Mouse (Mus musculus) ovary, postnatal 10 days (tissue): Measurements from ENCODE around the gene Ctss.
"Not testable (repeated sequence)": the region's sequence is repeated elsewhere in the genome, so short reads cannot be mapped to it uniquely, and the experiment has no call there.

ENCODE experiments used
- DNase-seq: peaks from one replicate; pipeline ENCODE4 v3.0.0; 2022; ENCODE audit warnings: low spot score

The Ctss gene

DNA sequence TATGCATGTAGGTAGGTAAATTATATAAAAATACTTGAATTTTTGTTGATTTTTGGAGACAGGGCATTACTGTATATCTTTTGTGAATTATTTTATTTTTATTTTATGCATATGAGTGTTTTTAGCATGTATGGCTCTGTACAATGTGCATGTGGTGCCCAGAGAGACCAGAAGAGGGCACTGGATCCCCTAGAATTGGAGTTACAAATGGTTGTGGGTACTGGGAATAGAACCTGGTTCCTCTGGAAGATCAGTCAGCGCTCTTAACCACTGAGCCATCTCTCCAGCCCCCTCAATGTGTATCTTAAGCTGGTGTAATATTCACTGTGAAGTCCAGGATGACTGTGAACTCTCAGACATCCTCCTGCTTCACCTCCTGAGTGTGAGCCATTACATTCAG lies 8.3 kb downstream of the Ctss start:
- DNase-seq = no peak

DNA sequence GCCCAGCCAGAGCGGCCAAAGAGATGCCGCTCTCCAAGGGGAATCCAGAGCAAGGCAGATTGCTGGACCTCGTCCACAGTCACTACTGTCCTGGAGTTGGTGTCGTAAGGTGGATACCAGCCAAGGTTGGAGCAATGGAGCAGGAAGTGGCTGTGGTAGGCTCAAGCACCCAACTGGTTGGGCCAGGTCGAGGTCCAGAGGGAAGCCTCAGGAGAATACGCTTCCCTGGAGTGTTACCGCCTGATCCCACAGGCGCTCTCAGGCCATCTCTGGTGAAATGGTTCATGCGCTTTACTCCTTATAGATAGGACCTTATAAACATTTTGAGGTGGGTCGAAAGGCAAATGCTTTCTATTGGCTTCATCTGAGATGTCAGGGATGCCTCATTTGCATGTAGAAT lies 12.3 kb downstream of the Ctss start:
- no peak for DNase-seq

- DNase-seq = no peak
Measured at GRCm38 (mm10) chr3:95539837-95540236, 13.3 kb downstream of the Ctss start.

- not testable (repeated sequence) for DNase-seq
Measured at GRCm38 (mm10) chr3:95541186-95541585, 14.6 kb downstream of the Ctss start.

DNA sequence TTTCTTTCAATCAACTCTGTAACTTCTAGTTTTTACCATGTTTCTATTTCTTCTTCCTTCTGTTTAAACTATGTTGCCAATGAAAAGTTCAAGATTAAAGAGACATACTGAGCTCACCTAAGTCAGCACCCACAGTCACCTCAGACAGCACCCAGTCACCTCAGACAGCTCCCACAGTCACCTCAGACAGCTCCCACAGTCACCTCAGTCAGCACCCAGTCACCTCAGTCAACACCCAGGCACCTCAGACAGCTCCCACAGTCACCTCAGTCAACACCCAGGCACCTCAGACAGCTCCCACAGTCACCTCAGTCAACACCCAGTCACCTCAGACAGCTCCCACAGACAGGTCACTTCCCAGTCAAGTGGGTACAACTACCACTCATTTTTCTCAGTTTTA lies 15.6 kb downstream of the Ctss start:
- DNase-seq = no peak

GRCm38 (mm10) chr3:95542981-95543380 lies 16.4 kb downstream of the Ctss start:
- no peak for DNase-seq

- no peak for DNase-seq
Measured at GRCm38 (mm10) chr3:95550176-95550575, 23.6 kb downstream of the Ctss start.

GRCm38 (mm10) chr3:95553986-95554385 lies 27.4 kb downstream of the Ctss start:
- DNase-seq = no peak

GRCm38 (mm10) chr3:95559437-95559836 lies 32.9 kb downstream of the Ctss start, which contains the start of gene Hormad1:
TSS of gene Hormad1 (plus strand) at chr3:95559677.
- no peak for DNase-seq

- no peak for DNase-seq
Measured at GRCm38 (mm10) chr3:95560738-95561137, 34.2 kb downstream of the Ctss start.

DNA sequence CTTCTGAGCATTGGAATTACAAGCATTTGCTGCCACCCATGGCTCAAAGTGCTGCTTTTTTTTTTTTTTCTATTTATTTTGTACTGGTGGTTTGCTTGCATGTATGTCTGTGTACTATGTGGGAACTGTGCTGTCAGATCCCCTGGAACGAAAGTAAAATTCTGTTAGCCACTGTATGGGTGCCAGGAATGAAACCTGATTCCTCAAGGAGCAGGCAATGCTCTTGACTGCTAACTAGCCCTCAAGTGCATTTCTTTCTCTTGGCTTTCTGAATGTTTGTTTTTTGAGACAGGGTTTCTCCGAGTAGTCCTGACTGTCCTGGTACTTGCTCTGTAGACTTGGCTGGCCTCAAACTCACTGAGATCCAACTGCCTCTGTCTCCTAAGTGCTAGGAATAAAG lies 35.2 kb downstream of the Ctss start:
- no peak for DNase-seq

DNA sequence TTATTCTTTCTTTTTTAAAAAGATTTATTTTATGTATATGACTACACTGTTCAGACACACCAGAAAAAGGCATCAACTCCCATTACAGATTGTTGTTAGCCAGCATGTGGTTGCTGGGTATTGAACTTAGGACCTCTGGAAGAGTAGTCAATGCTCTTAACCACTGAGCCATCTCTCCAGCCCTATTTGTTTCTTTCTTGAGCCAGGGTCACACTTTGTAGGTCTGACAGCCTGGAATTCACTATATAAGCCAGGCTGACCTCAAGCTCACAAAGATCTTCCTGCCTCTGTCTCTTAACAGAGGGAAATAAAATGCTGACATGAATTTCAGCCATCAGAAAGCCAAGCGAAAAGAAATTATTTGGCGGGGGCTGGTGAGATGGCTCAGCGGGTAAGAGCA lies 43.0 kb downstream of the Ctss start:
- no peak for DNase-seq

GRCm38 (mm10) chr3:95587754-95588603 lies 61.4 kb downstream of the Ctss start:
- DNase-seq = no peak

GRCm38 (mm10) chr3:95588604-95589086 lies 62.1 kb downstream of the Ctss start, which contains the start of gene Golph3l:
TSS of gene Golph3l (plus strand) at chr3:95588934.
- DNase-seq = peak; percentile 87

DNA sequence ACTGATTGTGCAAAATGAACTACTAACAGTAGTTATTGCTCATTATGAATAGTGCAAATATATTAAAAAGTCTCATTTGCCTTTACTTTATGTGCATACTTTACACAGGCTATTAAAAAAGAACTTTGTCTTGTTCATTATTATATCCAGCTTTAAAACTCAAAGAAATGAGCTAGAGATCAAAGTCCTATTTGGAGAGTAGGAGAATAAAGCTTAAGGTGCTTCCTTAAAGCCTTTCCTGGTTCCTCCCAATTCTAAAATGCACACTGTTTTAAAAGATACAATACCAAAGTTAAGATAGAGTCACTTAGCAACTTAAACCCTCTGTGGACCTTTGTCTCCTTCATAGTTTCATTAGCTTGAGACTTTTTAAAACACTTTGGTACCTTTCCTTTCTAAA lies 72.1 kb downstream of the Ctss start:
- DNase-seq = no peak

DNA sequence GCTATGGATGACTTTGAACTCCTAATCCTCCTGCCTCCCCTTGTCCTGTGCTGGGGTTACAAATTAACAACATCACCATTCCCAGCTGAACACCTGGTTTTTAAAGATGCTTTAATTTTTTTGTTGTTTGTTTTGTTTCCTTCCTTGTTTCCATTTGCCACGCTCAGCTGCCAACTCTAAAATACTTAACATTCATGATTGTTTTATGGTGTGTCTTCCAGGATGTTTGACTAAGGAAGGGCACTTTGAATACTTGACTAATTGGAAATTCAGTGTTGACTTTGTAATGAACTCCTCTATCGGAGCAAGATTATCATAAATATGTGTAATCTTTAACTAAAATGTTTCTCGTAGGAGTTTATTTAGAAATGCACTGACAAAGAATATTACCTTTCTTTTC lies 74.7 kb downstream of the Ctss start:
- DNase-seq = no peak
